Mouse (Mus musculus) spleen, postnatal 36 days (tissue): ENCODE data around the gene Mapkap1.
"Not testable (repeated sequence)": the region's sequence is repeated elsewhere in the genome, so short reads cannot be mapped to it uniquely, and the experiment has no call there.

ENCODE experiments used
- DNase-seq, 2 experiments: peaks; one replicate each; pipeline ENCODE4 v3.0.0; 2022; ENCODE audit warnings: low spot score in 2 of 2, mixed read lengths in 1 of 2

Mapkap1 gene

DNA sequence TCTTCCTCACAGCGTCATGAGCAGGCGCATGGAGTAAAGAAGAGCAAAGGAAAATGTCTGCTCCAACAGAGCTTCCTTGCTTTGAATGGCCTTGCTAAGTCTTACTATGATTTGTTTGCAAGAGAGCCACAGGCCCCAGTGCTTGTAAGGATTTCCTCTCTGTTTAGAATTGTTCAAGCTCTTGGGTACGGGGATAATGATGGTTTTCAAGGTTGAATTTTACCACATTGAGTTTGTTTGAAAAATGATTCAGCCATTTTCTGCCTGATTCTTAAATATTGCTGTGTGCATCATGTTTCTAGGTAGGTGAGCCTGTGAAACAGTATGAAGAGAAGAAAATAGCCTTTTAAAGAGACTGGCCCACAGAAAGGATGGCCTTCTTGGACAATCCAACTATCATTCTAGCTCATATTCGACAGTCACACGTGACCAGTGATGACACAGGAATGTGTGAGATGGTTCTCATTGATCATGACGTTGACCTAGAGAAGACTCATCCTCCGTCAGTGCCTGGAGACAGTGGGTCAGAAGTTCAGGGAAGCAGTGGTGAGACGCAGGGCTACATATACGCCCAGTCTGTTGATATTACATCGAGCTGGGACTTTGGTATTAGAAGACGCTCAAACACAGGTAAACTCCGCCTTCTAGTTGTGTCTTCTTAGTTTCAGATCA, 25.3 kb downstream of the Mapkap1 start:
- no peak for DNase-seq

DNA sequence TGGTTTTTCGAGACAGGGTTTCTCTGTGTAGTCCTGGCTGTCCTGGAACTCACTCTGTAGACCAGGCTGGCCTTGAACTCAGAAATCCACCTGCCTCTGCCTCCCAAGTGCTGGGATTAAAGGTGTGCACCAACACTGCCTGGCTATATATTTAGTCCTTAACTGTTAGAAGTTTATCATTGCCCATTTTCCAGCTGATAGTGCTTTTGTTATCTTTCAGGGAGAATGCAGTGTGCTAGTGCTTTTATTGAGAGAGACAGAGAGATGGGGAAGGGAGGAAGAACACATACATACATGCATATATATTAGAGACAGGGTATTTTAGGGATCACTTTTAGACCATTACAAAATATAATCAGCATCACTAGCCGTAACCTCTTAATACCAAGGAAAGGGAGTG, 26.3 kb downstream of the Mapkap1 start:
- DNase-seq = not testable (repeated sequence)

DNA sequence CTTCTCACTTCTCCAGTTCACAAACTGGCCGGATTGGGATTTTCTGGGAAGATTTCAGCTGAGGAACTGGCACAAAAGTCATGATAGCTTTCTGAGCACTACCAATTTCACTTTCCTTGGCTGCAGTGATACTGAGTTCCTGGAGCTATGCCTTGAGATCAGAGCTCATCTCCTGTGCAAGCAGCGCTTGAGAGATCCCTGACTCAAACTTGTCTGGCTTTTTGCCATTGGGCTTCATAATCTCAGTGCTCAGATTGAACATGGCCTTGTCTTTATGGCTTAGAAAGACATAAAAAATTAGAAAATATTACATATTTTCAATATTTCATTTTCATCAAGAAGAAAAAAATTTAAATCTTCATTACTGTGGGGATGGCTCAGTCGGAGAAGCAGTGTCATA, 29.8 kb downstream of the Mapkap1 start:
- no peak for DNase-seq

DNA sequence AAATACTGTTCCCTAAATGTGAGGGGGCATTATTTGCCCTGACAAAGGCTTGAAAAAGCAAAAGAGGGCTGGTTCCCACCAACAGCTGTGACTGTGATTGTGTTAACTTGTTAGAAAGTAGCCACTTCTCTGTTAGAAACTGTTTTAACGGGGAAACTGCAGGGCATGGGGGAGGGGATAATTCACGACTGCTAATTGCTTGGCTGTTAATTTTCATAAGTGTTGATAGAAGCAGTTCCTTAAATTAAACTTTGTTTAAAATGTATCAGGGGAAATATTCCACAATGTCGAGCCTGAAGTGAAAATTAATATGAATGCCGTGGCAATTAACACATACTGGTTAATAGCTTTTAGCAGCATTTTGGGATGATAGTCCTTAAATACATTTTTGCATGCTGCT, 42.2 kb downstream of the Mapkap1 start:
- DNase-seq = no peak

DNA sequence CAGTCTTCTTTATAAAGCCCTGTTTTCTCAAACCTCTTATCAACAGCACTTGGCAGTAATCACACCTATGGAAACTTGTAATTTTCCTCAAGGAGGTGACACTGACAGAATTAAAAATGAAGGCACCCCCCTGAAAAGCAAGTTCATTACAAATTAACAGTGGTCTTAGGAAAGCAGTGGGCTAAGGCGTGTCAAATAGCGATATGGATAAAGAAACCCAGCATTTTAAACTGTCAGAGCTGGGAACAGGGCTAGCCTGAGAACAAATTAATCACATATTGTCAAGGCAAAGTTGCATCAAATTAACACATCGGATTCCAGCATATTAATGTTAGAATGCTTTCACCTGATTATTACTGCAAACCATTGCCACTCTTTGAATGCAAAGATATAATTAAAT, 55.9 kb downstream of the Mapkap1 start:
- no peak for DNase-seq

DNA sequence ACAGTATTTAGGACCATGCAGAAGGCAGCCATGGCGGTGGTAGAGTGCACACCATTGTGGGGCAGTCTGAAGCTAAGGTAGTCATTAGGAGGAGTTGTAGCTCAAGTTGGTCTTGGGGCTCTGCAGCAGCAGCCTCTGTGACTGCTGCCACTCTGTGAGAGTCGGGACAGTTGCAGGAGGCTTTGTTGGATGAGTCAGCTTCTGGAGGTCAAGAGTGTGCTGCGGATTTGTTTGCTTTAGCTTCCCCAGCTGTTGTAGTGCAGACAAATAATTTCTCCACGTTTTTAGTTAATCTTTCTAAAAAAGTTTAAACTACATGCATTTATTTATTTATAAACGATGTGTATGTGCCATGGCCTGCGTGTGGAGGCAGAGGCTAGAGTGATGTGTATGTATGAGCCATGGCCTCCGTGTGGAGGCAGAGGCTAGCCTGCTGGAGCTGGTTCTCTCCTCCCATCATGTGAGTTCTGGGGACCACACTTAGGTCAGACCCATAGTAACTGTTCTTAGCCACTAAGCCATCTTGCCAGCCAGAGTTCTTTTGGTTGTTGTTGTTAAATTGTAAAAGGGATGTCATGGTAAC, 62.1 kb downstream of the Mapkap1 start:
- DNase-seq = no peak

DNA sequence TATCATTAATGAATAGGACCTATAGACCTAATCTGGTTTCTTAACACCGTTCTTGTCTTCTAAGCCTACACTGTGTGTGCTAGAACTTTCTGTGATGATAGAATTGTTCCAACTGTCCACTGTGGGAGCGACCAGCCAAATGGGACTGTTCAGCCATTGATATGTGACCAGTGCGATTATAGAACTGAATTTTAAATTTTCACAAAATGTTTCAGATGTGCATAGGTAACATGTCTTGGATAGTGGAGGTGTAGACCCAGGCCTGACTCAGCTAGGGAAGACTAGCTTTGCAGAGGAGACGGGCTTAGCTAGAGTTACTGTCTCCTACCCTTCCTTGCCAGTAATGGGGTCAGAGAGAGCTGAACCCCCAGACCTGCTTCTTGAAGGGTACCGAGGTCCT, 62.8 kb downstream of the Mapkap1 start:
- no peak for DNase-seq

DNA sequence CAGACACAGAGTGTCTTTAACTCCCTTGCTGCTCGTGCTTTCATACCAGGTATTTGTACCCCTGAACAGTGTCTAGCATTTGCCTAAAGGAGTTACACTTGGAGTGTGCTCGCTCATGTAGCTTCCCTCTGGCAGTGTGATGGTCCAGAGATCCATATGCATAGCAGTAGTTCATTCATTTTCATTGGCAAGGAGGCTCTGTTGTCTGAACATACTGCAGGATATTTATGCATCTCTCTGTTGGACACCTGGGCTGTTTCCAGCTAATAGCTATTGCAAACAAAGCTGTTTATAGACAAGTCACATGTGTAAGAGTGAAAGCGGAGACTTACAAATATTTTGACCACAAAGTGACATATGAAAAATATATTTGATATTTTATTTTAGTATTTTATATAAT, 67.2 kb downstream of the Mapkap1 start:
- no peak for DNase-seq

DNA sequence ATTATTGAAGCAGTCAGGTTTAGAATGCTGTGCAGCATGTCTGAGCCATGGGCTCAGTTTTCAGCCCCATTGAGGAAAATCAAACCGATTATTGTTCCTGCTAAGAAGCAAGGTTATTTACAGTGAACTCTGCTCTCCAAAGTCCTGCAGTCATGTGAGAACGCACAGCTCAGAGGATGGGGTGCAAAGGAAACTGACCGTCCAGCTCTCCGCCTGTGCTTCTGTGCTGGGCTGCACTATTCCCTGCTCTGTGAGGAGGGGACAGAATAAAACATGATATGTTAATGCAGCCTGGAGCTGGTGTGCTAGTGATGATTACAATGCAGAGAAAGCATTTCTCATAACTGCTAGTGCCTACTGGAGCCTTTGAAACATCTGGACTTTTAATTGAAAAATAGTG, 74.8 kb downstream of the Mapkap1 start:
- no peak for DNase-seq

DNA sequence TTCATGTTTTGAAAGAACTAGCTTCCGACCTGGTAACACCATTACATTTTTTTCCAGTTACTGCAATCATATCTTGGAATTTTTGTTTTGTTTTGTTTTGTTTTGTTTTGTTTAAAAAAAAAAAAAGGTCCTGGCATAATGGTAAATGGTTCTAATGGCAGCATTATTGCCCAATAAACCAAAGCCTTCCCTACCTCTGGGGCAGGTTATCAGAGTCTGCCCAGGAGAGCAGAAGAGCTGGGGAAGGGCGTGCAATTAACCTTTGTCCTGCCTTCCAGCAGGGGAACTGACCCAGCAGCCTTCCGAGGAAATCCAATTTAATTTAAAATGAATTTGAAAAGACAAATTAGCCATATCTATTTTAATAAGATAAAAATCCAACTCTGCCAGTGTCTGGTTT, 75.5 kb downstream of the Mapkap1 start:
- no peak for DNase-seq

DNA sequence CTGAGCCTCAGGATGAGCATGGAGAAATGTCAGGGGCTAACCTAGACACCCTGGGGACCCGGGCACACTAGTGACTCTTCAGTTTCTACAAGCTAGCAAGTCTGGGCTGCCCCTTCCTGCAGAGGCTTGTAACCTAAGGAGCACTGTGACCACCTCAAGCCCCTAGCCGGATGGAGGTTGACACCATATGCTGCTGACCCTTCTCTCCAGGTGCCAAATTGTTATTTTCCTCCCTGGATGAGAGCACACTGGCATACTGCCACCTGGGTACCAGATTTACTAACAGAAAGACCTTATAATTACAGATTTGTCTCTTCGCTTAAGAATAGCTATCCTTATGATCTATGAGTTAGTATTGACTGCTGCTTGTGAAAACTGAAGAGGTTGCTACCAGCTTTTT, 76.0 kb downstream of the Mapkap1 start:
- no peak for DNase-seq

DNA sequence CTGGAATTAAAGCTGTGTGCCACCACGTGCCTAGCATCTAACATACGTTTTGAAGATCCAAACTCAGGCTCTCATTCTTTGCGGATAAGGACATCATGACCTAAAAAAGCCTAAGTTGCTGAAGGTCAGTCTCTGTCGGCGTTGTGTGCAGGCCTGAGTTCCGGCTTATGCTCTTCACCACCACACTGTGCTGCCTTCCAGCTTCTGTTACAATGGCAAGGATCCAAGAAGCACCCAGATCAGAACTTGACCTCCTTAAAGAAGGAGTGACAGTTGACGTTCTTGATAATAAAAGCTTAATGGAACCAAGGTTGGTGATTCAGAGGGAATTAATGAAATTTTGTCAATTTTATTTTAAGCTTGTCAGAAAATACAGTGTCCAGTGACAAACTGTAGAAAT, 80.7 kb downstream of the Mapkap1 start:
- no peak for DNase-seq

DNA sequence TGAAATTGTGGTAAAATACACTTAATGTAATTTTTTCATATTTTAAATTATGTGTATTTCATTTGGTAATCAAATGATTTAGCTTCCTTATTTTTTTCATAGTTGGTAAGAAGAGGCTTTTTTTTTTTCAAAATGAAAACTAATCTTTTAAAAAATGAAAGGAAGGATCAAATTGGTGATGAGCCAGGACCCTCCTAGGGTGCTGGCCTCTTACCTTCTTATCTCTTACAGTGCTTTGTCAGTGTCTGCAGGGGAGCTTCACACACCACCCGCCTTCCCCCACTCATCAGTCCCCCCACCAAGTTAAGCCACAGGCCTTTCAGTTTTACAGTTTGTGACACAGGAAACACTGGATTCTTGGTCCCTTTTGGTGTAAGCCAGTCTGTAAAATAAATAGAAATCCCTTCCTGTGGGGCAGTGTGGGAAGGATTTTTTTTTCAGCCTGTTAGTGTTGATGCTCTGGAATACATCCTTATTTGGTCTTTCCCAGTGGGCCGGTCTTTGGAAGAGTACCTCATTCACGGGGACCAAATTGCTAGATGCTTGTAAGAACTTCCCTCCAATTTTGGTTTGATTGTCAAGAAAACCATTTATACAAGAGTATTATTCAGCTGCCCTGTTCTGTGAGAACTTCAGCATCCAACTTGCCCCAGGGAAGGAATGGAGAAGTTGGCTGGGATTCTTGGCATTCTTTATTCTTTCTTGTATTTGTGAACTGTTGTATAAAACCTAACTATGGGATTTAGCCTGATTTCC, 97.6 kb downstream of the Mapkap1 start:
- no peak for DNase-seq

DNA sequence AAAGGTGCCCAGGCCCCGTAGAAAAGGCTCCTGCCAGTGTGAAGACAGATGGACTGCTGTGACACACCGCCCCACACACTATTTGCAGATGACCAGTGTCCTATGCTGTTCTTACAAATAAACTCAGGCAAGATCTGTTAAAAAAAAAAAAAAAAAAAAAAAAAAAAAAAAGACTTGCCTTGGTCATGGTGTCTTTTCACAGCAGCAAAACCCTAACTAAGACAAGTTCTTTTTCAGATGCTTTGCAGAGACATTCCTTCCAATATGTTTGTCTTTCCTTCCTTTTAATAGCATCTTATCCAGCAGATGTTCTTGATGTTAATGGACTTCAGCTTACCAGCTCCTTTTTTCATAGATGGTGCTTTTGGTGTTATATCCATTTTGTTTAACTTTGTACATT, 99.6 kb downstream of the Mapkap1 start:
- DNase-seq = not testable (repeated sequence)

DNA sequence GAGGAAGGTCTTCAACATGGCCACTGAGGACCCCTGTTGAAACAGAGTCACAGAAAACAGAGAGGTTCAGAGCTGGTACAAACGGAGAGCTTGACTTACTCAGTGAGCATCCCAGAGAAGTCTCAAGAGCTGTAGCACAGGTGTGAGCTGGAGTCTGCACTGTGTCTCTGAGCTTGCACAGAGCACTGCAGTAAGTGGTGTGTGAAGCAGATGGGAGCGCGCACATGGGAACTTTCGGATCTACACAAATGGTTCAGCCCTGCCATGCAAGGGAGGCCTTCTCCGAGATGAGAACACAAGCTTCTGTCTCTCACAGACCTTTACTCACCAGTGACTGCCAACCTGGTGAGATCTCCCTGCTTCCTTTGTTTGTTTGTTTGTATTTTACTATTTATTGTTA, 103.3 kb downstream of the Mapkap1 start:
- no peak for DNase-seq

DNA sequence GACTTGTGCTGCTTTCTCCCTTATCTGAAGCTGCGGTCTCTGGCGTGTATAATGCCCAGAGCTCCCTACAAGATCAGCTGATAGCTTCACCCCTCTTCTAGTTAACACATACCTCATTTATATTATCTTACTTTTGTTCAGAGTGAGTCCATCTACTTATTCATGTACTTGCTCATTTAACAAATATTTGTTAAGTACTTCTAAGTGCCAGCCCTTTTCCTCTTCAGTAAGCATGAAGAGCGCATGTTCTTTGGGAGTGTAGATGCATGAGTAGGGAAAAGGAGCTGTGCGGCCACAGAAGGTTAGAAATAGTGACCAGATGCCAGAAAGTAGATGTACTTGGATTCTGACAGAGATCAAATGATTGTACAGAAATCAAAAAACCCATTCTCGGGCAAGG, 108.7 kb downstream of the Mapkap1 start:
- DNase-seq = no peak

DNA sequence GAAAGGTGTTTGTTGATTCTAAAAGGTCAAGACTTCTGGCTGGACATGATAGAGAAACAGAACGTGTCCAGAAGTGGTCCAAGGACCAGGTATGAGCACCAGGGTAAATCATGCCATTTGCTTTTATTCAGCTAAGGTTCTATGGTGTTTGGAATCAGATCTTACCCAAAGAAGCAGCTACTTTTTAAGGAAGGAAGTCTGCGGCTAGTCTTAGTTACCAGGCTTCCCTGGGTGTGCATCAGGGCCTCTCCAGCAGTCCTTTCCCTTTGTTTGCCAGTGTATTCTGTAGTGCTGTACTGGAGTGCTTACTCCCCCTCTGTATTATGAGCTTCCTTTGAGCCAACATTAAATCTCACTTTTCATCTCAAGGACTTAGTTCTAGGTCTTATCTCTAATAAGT, 111.5 kb downstream of the Mapkap1 start:
- DNase-seq = no peak

DNA sequence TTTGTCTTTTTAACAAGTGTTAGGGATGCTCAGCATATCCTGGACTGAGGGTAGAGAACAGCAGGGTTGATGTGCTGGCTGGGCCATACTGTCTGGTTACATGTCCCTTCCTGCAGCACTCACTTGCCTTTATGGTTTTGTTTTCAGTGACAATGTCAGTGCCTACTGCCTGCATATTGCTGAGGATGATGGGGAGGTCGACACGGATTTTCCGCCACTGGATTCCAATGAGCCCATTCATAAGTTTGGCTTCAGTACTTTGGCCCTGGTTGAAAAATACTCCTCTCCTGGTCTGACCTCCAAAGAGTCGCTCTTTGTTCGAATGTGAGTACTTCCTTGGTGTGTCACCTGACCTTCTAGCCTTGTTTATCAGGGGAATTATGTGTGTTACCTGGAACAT, 112.0 kb downstream of the Mapkap1 start:
- no peak for DNase-seq

DNA sequence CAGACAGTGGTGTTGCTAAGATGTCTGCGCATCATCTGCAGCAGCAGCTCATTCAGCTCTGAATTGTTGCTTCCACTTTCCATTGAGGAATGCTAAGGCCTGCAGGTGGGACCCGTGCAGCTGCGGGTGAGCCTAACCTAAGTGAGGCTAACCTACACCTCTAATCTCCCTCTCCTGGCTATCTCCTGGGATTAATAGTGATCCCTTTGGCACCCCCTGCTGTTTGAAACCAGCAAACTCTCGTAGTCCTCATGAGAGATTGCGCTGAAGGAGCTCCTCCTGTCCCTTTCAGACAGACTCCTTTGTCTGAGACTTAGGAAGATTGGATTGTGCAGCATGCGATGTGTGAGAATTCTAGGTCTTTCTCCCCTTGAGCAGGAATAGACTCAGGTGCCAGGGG, 113.0 kb downstream of the Mapkap1 start:
- no peak for DNase-seq

DNA sequence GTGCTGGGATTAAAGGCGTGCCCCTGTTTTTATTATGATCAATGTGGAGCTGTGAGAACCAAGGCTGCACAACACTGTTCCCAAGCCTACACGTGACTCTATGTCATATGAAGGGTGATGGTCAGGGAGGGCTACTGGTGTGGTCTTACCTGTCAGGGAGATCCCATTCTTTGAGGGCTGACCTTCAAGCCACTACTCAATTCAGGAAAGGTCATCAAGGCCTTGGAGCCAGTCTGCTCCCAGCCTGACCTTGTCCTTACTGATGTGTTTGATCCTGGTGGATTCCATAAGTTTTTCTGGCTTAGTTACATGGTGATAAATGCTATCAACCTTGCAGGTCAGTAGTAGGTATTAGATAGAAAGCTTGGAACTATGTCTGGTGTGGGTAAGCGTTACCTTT, 114.8 kb downstream of the Mapkap1 start:
- DNase-seq = no peak

DNA sequence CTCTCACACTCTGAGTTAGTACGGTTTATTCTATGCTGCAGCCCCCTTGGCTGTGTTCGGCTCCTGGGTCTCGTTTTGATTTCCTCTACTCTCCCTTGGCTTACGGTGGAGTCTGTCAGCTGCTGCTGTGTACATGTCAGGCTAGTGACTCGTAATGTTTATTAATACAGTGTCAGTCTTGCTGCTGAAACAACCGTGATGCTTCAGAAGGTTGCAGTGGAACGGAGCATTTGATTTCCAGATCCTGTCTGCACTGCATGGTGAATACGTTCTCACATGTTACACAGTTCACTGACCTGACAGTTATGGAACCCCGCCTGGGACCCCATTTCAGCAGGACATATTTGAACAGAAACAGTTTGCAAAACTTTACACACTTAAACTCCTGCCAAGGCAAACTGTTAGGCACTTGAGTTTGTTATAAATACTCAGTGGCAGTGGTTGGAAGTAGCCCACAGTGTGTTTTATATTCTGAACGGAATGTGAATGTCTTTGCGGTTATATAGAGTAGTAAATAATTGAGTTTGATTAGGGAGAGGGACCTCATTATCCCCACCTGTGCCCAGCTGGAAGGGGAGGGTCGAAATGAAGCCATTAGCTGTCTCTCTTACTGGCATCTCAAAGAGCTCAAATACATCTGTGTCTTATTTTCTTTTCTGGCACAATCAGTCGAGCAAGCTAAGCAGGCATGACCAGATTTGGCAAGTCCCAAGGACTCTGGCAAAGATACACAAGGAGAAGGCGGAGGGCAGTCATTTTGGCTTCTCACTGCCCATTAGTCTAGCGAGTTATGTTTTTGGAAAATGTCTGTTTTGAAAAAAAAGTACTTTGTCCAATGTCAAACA, 120.2 kb downstream of the Mapkap1 start:
- DNase-seq = no peak

DNA sequence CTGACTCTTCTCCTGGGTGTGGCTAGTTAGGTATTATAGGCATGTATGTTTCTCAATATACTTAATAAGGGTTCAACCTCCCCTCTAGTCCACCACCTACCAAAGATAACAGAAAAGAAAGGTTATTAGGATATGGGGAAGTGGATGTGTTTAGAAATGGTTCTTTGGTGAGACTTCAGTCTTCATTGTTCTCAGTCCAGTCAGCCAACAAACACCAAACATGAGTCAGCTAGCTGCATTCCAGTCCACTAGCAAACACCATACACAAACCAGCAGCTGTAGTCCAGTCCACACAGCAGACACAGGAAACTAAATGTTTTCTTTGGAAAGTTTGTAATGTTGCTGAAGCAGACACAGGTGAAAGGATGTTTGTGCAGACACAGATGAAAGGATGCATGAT, 121.9 kb downstream of the Mapkap1 start:
- DNase-seq = no peak
